Mouse (Mus musculus) heart, postnatal 25 days (tissue): ENCODE measurements around the gene Rprd1b. TPM values are rescaled to one million over a fixed set of nuclear protein-coding genes. Genes with fewer than 3 reads are reported as not detected.

ENCODE experiments used
- DNase-seq: peaks from one replicate; pipeline ENCODE4 v3.0.0; 2022; ENCODE audit warnings: low spot score
- intact Hi-C: fragments of 180-260 bp; cut with DNase I; formaldehyde crosslinking; loops from one replicate; pipeline ENCODE4 v1.15.1; 2025
- total RNA-seq, 2 experiments: library from RNA; stranded (reverse); gene quantifications; 2 replicates each; pipeline ENCODE4 v1.2.3; 2021

Gene Rprd1b
- total RNA-seq, 2 experiments from 2014 or later: 25.5 to 29.4 TPM

GRCm38 (mm10) chr2:158074835-158075234 is 46.5 kb downstream of the Rprd1b start:
- DNase-seq: no peak
- intact Hi-C loops: no loop called here

GRCm38 (mm10) chr2:158076690-158077089 is 48.4 kb downstream of the Rprd1b start:
- DNase-seq: no peak
- intact Hi-C loops: no loop called here

GRCm38 (mm10) chr2:158077981-158078380 is 49.7 kb downstream of the Rprd1b start:
- no peak for DNase-seq
- intact Hi-C loops: no loop called here

- DNase-seq: no peak
- intact Hi-C loops: no loop called here
These were observed 50.7 kb downstream of the Rprd1b start for GRCm38 (mm10) chr2:158078971-158079370.

GRCm38 (mm10) chr2:158079843-158080395 is 51.6 kb downstream of the Rprd1b start:
- intact Hi-C loops: no loop called here
- no peak for DNase-seq

GRCm38 (mm10) chr2:158080622-158081241 is 52.4 kb downstream of the Rprd1b start:
- no peak for DNase-seq
- intact Hi-C loops: no loop called here

GRCm38 (mm10) chr2:158084486-158084885 is 56.2 kb downstream of the Rprd1b start:
- intact Hi-C loops: no loop called here
- DNase-seq: no peak

GRCm38 (mm10) chr2:158090096-158090495 is 61.8 kb downstream of the Rprd1b start:
- intact Hi-C loops: no loop called here
- no peak for DNase-seq

- no peak for DNase-seq
- intact Hi-C loops: no loop called here
These were observed 65.0 kb downstream of the Rprd1b start for GRCm38 (mm10) chr2:158093345-158093744.

GRCm38 (mm10) chr2:158094300-158094699 is 66.0 kb downstream of the Rprd1b start:
- no peak for DNase-seq
- intact Hi-C loops: no loop called here

GRCm38 (mm10) chr2:158094846-158095245 is 66.5 kb downstream of the Rprd1b start:
- intact Hi-C loops: no loop called here
- DNase-seq: no peak

- DNase-seq: no peak
- intact Hi-C loops: no loop called here
These were observed 68.8 kb downstream of the Rprd1b start for GRCm38 (mm10) chr2:158097071-158097470.

GRCm38 (mm10) chr2:158098730-158099129 is 70.4 kb downstream of the Rprd1b start:
- intact Hi-C loops: no loop called here

GRCm38 (mm10) chr2:158099537-158099936 is 71.2 kb downstream of the Rprd1b start:
- DNase-seq: no peak
- intact Hi-C loops: no loop called here

More at GRCm38 (mm10) chr2:158098730-158099129, 70.4 kb downstream of the Rprd1b start:
- DNase-seq: no peak

GRCm38 (mm10) chr2:158101768-158102167 is 73.5 kb downstream of the Rprd1b start:
- no peak for DNase-seq
- intact Hi-C loops: no loop called here

GRCm38 (mm10) chr2:158104966-158105365 is 76.7 kb downstream of the Rprd1b start:
- intact Hi-C loops: no loop called here
- DNase-seq: no peak

GRCm38 (mm10) chr2:158105605-158106004 is 77.3 kb downstream of the Rprd1b start:
- intact Hi-C loops: no loop called here
- no peak for DNase-seq

GRCm38 (mm10) chr2:158106947-158107587 is 78.8 kb downstream of the Rprd1b start:
- DNase-seq: no peak
- intact Hi-C loops: loop anchor here (1.0 kb wide), 2 partner anchors 39 to 97 kb away; partner anchors contain the start of gene Tgm2

- DNase-seq: no peak
- intact Hi-C loops: no loop called here
These were observed 81.2 kb downstream of the Rprd1b start for GRCm38 (mm10) chr2:158109516-158109915.

GRCm38 (mm10) chr2:158113591-158114257 is 85.4 kb downstream of the Rprd1b start:
- intact Hi-C loops: no loop called here

GRCm38 (mm10) chr2:158114931-158115330 is 86.6 kb downstream of the Rprd1b start:
- intact Hi-C loops: no loop called here
- DNase-seq: no peak

More at GRCm38 (mm10) chr2:158113591-158114257, 85.4 kb downstream of the Rprd1b start:
- DNase-seq: peak; percentile 73
